Mouse (Mus musculus) c-Kit-negative CD71-positive TER-119-positive erythroid progenitor cells, embryonic 14.5 days (primary cell): Measurements from ENCODE around the gene Tmem176a.
"Not testable (repeated sequence)": the region's sequence is repeated elsewhere in the genome, so short reads cannot be mapped to it uniquely, and the experiment has no call there.

Experiments
- DNase-seq: peaks from one replicate; pipeline ENCODE4 v3.0.0-alpha.2; 2013; ENCODE audit warnings: low read depth, low spot score

Tmem176a gene

GRCm38 (mm10) chr6:48840371-48840969, at the start of gene Tmem176a:
Tmem176a (plus strand) TSS chr6:48840919.
- DNase-seq = no peak

- no peak for DNase-seq
Measured at GRCm38 (mm10) chr6:48801897-48802296, 38.8 kb upstream of the Tmem176a start.

- DNase-seq = no peak
Measured at GRCm38 (mm10) chr6:48803406-48804051, 37.2 kb upstream of the Tmem176a start.

GRCm38 (mm10) chr6:48804346-48804745, 36.4 kb upstream of the Tmem176a start:
- no peak for DNase-seq

- DNase-seq = no peak
Measured at GRCm38 (mm10) chr6:48806746-48807145, 34.0 kb upstream of the Tmem176a start.

GRCm38 (mm10) chr6:48809494-48810219, 31.1 kb upstream of the Tmem176a start:
- DNase-seq = no peak

- no peak for DNase-seq
Measured at GRCm38 (mm10) chr6:48815013-48815412, 25.7 kb upstream of the Tmem176a start.

GRCm38 (mm10) chr6:48817815-48818214, 22.9 kb upstream of the Tmem176a start:
- peak; percentile 32 for DNase-seq

- not testable (repeated sequence) for DNase-seq
Measured at GRCm38 (mm10) chr6:48821991-48822785, 18.5 kb upstream of the Tmem176a start.

- no peak for DNase-seq
Measured at GRCm38 (mm10) chr6:48825016-48825415, 15.7 kb upstream of the Tmem176a start.

- DNase-seq = no peak
Measured at GRCm38 (mm10) chr6:48828976-48829375, 11.7 kb upstream of the Tmem176a start.

- no peak for DNase-seq
Measured at GRCm38 (mm10) chr6:48829651-48830050, 11.1 kb upstream of the Tmem176a start.

- DNase-seq = no peak
Measured at GRCm38 (mm10) chr6:48830241-48830640, 10.5 kb upstream of the Tmem176a start.

GRCm38 (mm10) chr6:48831141-48831540, 9.6 kb upstream of the Tmem176a start:
- DNase-seq = no peak

- no peak for DNase-seq
Measured at GRCm38 (mm10) chr6:48832426-48832825, 8.3 kb upstream of the Tmem176a start.

GRCm38 (mm10) chr6:48833515-48833914, 7.2 kb upstream of the Tmem176a start:
- no peak for DNase-seq

- DNase-seq = no peak
Measured at GRCm38 (mm10) chr6:48835241-48835640, 5.5 kb upstream of the Tmem176a start.

GRCm38 (mm10) chr6:48836146-48836545, 4.6 kb upstream of the Tmem176a start:
- no peak for DNase-seq

GRCm38 (mm10) chr6:48837516-48837915, 3.2 kb upstream of the Tmem176a start:
- no peak for DNase-seq

GRCm38 (mm10) chr6:48838321-48839080, 2.2 kb upstream of the Tmem176a start:
- DNase-seq = no peak

GRCm38 (mm10) chr6:48840973-48841625, 380 bp downstream of the Tmem176a start, which contains the start of gene Tmem176b:
Tmem176b (minus strand) TSS chr6:48841496.
- no peak for DNase-seq
